Mouse (Mus musculus) hindbrain, postnatal 0 days (tissue): ENCODE measurements around the gene Cldn9. TPM values are rescaled to one million over a fixed set of nuclear protein-coding genes. Genes with fewer than 3 reads are reported as not detected.

ENCODE experiments used
- ATAC-seq: fragments of 200-750 bp; cut with Nextera tagmentation; 2 replicates; pipeline ENCODE4 v1.8.0; 2017; ENCODE audit warnings: mild to moderate bottlenecking, moderate TSS enrichment, moderate library complexity
- DNase-seq: peaks from one replicate; pipeline ENCODE4 v3.0.0-alpha.2; 2015; ENCODE audit warnings: low spot score
- H3K27ac ChIP-seq: fragments of 300-500 bp; sonication (generic); 2 replicates; pipeline ENCODE4 v1.5.1; 2014; ENCODE audit warnings: mild to moderate bottlenecking
- H3K27me3 ChIP-seq: fragments of 300-500 bp; sonication (generic); 2 replicates; pipeline ENCODE4 v1.6.1; 2014; ENCODE audit warnings: low read length, mixed read lengths; ENCODE audit not compliant: insufficient read depth
- H3K36me3 ChIP-seq: fragments of 300-500 bp; sonication (generic); 2 replicates; pipeline ENCODE4 v1.6.1; 2014; ENCODE audit warnings: low read length, mixed read lengths; ENCODE audit not compliant: insufficient read depth
- H3K4me1 ChIP-seq: fragments of 300-500 bp; sonication (generic); 2 replicates; pipeline ENCODE4 v1.6.1; 2014; ENCODE audit warnings: antibody characterized with exemption, low read length, mixed read lengths; ENCODE audit not compliant: insufficient read depth
- H3K4me2 ChIP-seq: fragments of 300-500 bp; sonication (generic); 2 replicates; pipeline ENCODE4 v1.6.1; 2014; ENCODE audit warnings: low read depth, mild to moderate bottlenecking, low read length, moderate library complexity, mixed read lengths
- H3K4me3 ChIP-seq: fragments of 300-500 bp; sonication (generic); 2 replicates; pipeline ENCODE4 v1.5.1; 2014; ENCODE audit warnings: low read length
- H3K9ac ChIP-seq: fragments of 300-500 bp; sonication (generic); replicated peaks from 2 replicates; pipeline ENCODE4 v1.6.1; 2014; ENCODE audit warnings: mild to moderate bottlenecking, low read length, moderate library complexity, mixed read lengths
- H3K9me3 ChIP-seq: fragments of 300-500 bp; sonication (generic); 2 replicates; pipeline ENCODE4 v1.6.1; 2016; ENCODE audit warnings: low read length, mixed read lengths
- CTCF ChIP-seq: IDR thresholded peaks from 2 replicates; pipeline ENCODE4 v1.5.1; 2016; ENCODE audit warnings: antibody characterized with exemption, control low read depth, low read depth
- WGBS: fragments of 180-500 bp; shearing (Covaris S2); extraction: QIAGEN DNeasy Blood & Tissue Kit; methylation state at CpG from one replicate; pipeline ENCODE4 v1.1.7; 2014; 5-methylcytosine and 5-hydroxymethylcytosine counted together
- polyA plus RNA-seq: library from polyadenylated mRNA; unstranded; fragments of >200 nt; fragmentation: Nextera tagmentation; extraction: Ambion mirVana; gene quantifications from 2 replicates; pipeline ENCODE4 v1.2.1, GENCODE M21; 2015
- total RNA-seq: library from RNA; depleted of rRNA; stranded (reverse); fragments of >200 nt; gene quantifications from 2 replicates; pipeline ENCODE4 v1.2.3, GENCODE M21; 2014; rRNA removed

Cldn9 gene
- total RNA-seq (1.0 and 1.9 TPM in 2 replicates), polyA plus RNA-seq (1.1 and 1.2 TPM in 2 replicates)

DNA sequence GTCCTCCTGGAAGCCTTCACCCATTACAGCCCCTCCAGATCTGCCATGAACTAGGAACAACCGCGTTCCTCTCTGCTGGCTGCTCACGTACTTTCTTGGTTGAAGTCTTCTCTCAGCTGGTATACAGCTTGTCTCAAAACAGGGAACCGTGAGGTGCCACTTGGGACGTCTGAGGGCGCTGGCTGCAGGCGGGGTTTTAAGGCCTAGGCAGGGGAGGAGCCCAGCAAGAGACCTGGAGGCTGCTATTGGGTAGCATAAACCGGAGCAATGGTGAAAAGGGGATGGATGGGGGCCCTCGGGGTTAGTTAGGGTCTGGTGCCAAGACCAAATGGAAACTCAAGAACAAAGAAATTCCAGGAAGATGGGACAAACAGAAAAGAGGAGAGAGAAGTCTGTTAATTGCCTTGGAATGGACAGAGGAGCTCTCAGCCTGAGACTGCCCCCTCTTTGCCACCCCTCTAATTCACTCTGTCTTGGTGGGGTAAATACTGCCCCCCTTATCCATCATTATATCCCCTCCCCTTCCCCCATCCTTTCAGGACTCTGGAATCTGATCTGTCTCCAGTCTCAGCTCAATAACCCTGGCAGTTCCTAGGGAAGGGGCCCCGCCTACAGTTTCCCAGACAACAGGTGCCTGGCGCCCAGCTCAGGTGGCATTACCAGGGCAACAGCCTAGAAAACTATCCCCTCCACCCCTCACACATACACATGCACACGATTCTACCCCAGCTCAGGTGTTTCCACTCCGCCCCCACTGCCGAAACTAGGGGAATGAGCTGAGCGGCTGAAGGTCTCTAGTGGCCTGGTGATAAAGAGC, at the start of gene Cldn9:
Gene Cldn9, minus strand, starts transcription at position 171 of the 817 bp plus-strand sequence.
- no peak within 1 kb of the TSS for H3K4me2 ChIP-seq
- H3K9me3 ChIP-seq, result no peaks in the 10 kb centered on the region
- no peak within 1 kb of the TSS for H3K9ac ChIP-seq
- H3K4me1 ChIP-seq, result no peaks in the 10 kb centered on the region
- no peak within 1 kb of the TSS for H3K27ac ChIP-seq
- DNase-seq, result no peak
- H3K27me3 ChIP-seq, result peaks cover 51% of the 10 kb centered on the region
- H3K4me3 ChIP-seq, result no peak within 1 kb of the TSS
- no peaks in the 10 kb centered on the region for H3K36me3 ChIP-seq
- TF ChIP-seq CTCF, result no peak
- no peak for ATAC-seq
- WGBS, result 23% methylated on average over 15 of the region's 15 CpGs

DNA sequence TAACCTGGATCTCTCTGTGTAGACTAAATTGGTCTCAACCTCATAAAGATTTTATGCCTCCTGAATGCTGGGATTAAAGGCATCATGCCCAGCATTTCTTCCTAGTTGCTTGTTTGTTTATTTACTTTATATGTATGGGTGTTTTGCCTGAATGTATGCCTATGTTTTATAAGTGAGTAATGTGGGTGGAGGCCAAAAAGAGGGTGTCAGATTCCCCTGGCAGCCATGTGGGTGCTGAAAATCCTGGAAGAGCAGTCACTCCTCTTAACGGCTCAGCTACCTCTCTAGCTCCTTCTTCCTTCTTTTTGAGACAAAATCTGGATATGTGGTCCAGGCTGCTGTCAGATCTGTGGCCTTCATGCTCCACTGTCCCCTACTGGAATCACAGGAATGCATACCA, 46.6 kb upstream of the Cldn9 start:
- H3K9me3 ChIP-seq, result no peaks in the 10 kb centered on the region
- no peak overlapping the region for H3K4me3 ChIP-seq
- 67% methylated on average over 1 of the region's 1 CpGs for WGBS
- H3K9ac ChIP-seq, result no peak overlapping the region
- no peak for TF ChIP-seq CTCF
- 0 out of 2 replicates have a peak, but pooled peaks cover 4% of the 10 kb centered on the region for H3K4me1 ChIP-seq
- no peak overlapping the region for H3K4me2 ChIP-seq
- no peaks in the 10 kb centered on the region for H3K27me3 ChIP-seq
- ATAC-seq (no peak), DNase-seq (no peak)
- H3K27ac ChIP-seq, result no peak overlapping the region
- 0 out of 2 replicates have a peak, but pooled peaks cover 5% of the 10 kb centered on the region for H3K36me3 ChIP-seq

DNA sequence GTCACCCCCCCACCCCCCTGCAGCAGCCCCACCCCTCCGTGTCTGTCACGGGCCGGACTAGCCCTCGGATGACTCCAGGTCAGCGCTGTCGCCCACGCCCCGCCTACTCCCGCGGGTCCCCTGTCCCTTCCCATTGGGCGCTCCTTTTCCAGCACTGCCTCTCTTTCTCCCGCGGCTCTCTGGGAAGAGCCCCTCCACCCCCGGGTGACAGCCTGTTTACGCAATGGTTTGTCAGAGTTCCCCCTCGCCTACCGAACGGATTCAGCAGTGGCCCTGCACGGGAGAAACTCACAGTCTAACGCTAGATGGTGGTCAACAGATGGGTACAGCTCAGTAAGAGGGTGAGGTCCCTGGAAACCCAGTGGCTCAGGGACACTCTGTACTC, 42.9 kb upstream of the Cldn9 start:
- H3K4me1 ChIP-seq, result 0 out of 2 replicates have a peak, but pooled peaks cover 4% of the 10 kb centered on the region
- WGBS, result under 1% methylated on average over 20 of the region's 20 CpGs

DNA sequence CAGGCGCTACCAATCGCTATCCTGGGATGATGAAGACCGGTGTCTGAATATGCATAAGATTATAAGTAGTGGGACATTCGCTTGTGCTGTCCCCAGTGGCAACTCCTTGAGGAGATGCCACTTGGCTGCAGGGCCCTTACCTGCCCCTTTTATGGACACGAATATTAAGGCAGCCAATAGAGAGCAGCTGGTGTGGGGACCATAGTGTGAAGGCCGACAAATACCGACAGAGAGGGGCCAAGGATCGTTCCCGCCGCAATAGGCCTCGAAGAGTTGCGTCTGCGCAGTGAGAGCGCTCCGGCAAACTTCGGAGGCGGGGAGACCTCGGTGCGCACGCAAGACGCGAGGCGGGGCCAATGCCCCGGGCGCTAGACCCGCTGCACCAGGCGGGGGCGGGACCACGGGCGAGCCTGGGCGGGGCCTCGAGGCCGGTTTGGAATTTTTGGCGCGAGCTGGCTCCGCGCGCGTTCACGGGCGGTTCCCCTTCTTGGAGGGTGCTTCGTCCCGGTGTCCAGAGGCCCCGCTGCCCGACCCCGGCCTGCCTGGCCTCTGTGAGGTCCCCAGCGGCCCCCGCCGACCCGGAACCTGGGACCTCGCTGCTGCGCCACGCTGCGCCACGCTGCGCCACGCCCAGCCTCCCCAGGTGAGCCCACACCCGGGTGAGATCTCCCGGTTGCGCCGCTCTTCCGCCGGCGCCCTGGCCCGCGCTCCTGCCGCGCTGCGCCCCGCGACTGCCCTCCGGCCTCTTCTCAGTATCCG, 42.4 kb upstream of the Cldn9 start, which contains the start of gene Pkmyt1:
Gene Pkmyt1, plus strand, starts transcription at position 338 of the 759 bp plus-strand sequence.
- 0 out of 2 replicates have a peak, but pooled peaks cover 4% of the 10 kb centered on the region for H3K4me1 ChIP-seq
- TF ChIP-seq CTCF, result peak; percentile 36; the same call in 1 of the 2 replicates
- H3K9ac ChIP-seq, result peak within 1 kb of the TSS; percentile 59
- under 1% methylated on average over 70 of the region's 73 CpGs for WGBS
- H3K27ac ChIP-seq, result peak within 1 kb of the TSS; percentile 71
- no peaks in the 10 kb centered on the region for H3K9me3 ChIP-seq
- H3K36me3 ChIP-seq, result no peaks in the 10 kb centered on the region
- ATAC-seq (peak; percentile 95), DNase-seq (peak; percentile 98)
- peak within 1 kb of the TSS; percentile 74 for H3K4me3 ChIP-seq
- H3K4me2 ChIP-seq, result peak within 1 kb of the TSS; percentile 92
- H3K27me3 ChIP-seq, result no peaks in the 10 kb centered on the region

More for the DNA sequence above, 42.9 kb upstream of the Cldn9 start:
- H3K9ac ChIP-seq, result peak overlapping the region; percentile 59
- DNase-seq, result peak; percentile 87
- H3K4me2 ChIP-seq, result peak overlapping the region; percentile 92
- peak overlapping the region; percentile 71 for H3K27ac ChIP-seq
- TF ChIP-seq CTCF, result peak; percentile 58
- peak overlapping the region; percentile 74 for H3K4me3 ChIP-seq
- H3K36me3 ChIP-seq, result no peaks in the 10 kb centered on the region
- H3K9me3 ChIP-seq, result no peaks in the 10 kb centered on the region
- no peaks in the 10 kb centered on the region for H3K27me3 ChIP-seq
- peak; percentile 90 for ATAC-seq

DNA sequence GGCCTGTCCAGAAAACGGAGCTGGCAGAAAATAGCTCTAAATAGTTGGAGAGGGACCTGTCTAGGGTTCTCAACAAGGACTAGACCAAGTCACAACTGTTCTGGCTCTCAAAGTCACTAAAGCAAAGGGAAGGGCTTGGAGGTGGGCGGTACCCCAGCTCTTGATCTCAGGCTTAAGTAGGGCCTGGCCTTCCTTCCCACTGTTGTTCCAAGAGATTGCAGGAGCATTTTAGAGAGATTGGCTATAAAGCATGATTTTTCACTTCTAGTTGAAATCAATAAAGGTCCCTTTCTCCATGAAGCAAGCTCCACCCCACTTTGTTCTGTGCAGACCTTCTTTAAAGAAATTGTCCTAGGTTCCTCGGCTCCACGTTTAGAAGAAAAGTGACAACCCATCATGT, 41.7 kb upstream of the Cldn9 start:
- ATAC-seq (no peak), DNase-seq (no peak)
- Histone ChIP-seq H3K4me3 (peak overlapping the region; percentile 74), H3K27ac (peak overlapping the region; percentile 71), H3K4me1 (0 out of 2 replicates have a peak, but pooled peaks cover 4% of the 10 kb centered on the region), H3K27me3 (no peaks in the 10 kb centered on the region), H3K36me3 (no peaks in the 10 kb centered on the region), H3K4me2 (peak overlapping the region; percentile 92), H3K9me3 (no peaks in the 10 kb centered on the region), H3K9ac (peak overlapping the region; percentile 59)
- WGBS, result 61% methylated on average over 4 of the region's 4 CpGs
- TF ChIP-seq CTCF, result no peak

GRCm38 (mm10) chr17:23722376-23723125, 38.7 kb upstream of the Cldn9 start, which contains the start of gene 1520401A03Rik:
1520401A03Rik (minus strand) TSS chr17:23722783.
- 0 out of 2 replicates have a peak, but pooled peaks cover 4% of the 10 kb centered on the region for H3K4me1 ChIP-seq
- WGBS, result 73% methylated on average over 7 of the region's 7 CpGs
- H3K36me3 ChIP-seq, result no peaks in the 10 kb centered on the region
- H3K9me3 ChIP-seq, result no peaks in the 10 kb centered on the region
- no peak for TF ChIP-seq CTCF
- no peak within 1 kb of the TSS for H3K9ac ChIP-seq
- H3K27me3 ChIP-seq, result no peaks in the 10 kb centered on the region
- ATAC-seq (no peak), DNase-seq (no peak)
- no peak within 1 kb of the TSS for H3K4me3 ChIP-seq
- no peak within 1 kb of the TSS for H3K4me2 ChIP-seq
- no peak within 1 kb of the TSS for H3K27ac ChIP-seq
